Mouse (Mus musculus) kidney, adult 11 months (tissue): ENCODE measurements around the gene Acrv1.
"Not testable (repeated sequence)": the region's sequence is repeated elsewhere in the genome, so short reads cannot be mapped to it uniquely, and the experiment has no call there.

Experiments used
- DNase-seq: peaks from one replicate; pipeline ENCODE4 v3.0.0; 2022

The Acrv1 gene

GRCm38 (mm10) chr9:36692920-36693319 lies at the start of gene Acrv1:
TSS of gene Acrv1 (plus strand) at chr9:36693220.
- no peak for DNase-seq

- DNase-seq = not testable (repeated sequence)
Observed at GRCm38 (mm10) chr9:36643276-36643675, 49.7 kb upstream of the Acrv1 start, which contains the start of gene A630095E13Rik. TSS of gene A630095E13Rik (minus strand) at chr9:36643376.

- DNase-seq = no peak
Observed at GRCm38 (mm10) chr9:36681424-36681823, 11.6 kb upstream of the Acrv1 start.

DNA sequence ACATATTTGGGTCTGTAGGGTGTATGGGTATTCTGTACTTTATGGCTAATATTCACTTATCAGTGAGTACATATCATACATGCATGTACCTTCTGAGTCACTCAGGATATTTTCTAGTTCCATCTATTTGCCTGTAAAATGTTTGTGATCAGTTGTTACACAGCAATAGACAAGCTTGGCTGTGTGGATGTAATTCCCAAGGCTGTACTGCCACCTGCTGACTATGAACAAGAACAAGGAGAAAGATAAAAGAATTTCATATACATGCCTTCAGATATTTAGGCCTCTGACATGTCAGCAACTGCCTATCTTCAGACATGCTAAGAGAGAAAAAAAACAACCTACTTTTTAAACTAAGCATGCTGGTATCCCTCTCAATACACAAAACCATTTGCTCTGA lies 5.7 kb upstream of the Acrv1 start:
- DNase-seq = no peak

- DNase-seq = no peak
Observed at GRCm38 (mm10) chr9:36694276-36694675, 1.3 kb downstream of the Acrv1 start.

GRCm38 (mm10) chr9:36705923-36706322 lies 12.9 kb downstream of the Acrv1 start:
- DNase-seq = no peak

DNA sequence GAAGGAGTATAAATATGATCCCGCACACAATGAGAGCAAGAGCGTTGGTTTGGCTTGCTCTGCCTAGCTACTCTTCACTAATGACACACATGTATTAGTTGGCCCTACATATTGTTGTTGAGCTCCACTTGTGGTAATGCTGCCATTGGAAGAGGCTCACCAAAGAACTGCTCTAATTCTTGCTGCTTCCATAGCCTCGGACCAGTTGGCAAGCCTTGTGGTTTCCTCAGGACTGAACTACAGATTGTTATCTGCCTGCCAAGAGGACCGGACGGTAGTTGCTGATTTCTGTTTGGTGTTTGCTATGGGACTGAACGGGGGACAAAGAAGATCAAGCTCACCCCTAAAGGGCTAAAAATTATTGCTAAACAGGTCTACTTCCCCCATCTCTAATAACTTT lies 14.3 kb downstream of the Acrv1 start:
- DNase-seq = no peak

DNA sequence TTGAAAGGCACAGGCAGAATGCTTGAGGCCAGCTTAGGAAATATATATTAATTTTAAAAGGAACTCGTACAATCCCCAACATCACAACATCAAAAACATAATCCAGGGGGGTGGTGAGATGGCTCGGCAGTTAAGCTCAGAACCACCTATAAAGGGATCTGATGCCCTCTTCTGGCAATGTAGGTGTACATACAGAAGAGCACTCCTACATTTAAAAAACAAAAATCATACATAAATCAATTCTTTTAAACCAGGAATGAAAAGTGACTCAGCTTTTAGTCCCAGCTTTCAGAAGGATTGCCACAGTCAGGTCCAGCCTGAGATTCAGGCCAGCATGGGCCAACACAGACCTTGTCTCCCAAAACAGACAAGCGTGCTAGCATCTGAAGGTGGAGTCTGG lies 23.6 kb downstream of the Acrv1 start:
- no peak for DNase-seq

- DNase-seq = peak; percentile 88
Observed at GRCm38 (mm10) chr9:36726131-36727033, 33.4 kb downstream of the Acrv1 start.

GRCm38 (mm10) chr9:36727034-36727755 lies 34.2 kb downstream of the Acrv1 start, which contains the start of gene Chek1:
TSS of gene Chek1 (minus strand) at chr9:36727065.
- DNase-seq = no peak
